Mouse (Mus musculus): ENCODE measurements at regions not wholly inside any gene's neighbourhood (a gene's known extent, or its start where the extent isn't known, plus 50 kb on each side); places are given as distances from the start of the nearest gene placed in this dataset.

DNA sequence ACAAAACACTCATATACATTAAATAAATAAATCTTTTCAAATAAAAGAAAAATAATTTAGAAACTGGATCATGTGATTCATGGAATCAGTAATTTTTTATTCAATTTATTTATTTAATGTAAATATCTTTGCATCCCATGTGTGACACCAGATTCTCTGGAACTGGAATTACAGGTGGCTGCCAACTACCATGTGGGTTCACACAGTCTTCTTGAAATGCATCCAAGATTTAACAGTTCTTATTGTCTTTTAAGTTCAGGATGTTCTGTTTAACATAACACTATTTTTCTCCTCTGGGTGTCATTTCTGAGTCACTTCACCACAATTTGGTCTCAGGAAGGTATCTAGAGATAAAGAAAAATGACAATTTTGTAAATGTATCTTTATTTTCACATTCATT is 1502.0 kb downstream of the Brinp3 start:
- H3K4me3 ChIP-seq: no peak overlapping the region
- DNase-seq (ENCODE audit: extremely low spot score in 1 of 2, low spot score in 2 of 2): no peak
- intact Hi-C loops (cut with DNase I): no loop called here
- TF ChIP-seq CTCF (IDR thresholded peaks at IDR 0.05): no peak
- no peak overlapping the region for H3K27ac ChIP-seq

DNA sequence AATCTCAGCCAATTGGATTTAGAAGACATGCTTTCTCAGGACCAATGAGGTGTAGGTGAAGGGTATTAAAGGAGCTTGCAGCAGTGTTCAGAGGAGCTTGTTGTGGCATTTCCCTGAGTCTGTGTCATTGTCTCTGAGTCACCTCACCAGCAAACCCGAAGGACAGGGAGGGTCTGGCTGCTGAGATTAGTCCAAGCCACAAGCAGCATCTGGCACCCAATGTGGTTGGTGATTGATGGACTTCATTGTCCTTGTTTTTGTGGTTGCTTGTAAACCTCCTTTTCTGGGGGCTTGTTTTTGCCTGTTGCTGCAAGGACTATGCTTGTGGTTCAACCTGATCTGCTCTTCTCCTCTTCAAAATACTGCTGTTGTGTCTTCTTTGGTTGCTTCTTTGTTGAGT is 1539.3 kb downstream of the Brinp3 start:
- H3K4me3 ChIP-seq: no peak overlapping the region
- intact Hi-C loops (cut with DNase I): no loop called here
- no peak for TF ChIP-seq CTCF (IDR thresholded peaks at IDR 0.05)
- no peak overlapping the region for H3K27ac ChIP-seq
- no peak for DNase-seq (ENCODE audit: extremely low spot score in 1 of 2, low spot score in 2 of 2)

- TF ChIP-seq CTCF (IDR thresholded peaks at IDR 0.05): no peak
- no peak overlapping the region for H3K27ac ChIP-seq
- intact Hi-C loops (cut with DNase I): loop anchor here (5.0 kb wide), 1 partner anchor 655 kb away; no protein-coding TSS in a partner anchor
- DNase-seq (ENCODE audit: extremely low spot score in 1 of 2, low spot score in 2 of 2): no peak
- H3K4me3 ChIP-seq: no peak overlapping the region
These were observed 1557.3 kb downstream of the Brinp3 start for GRCm38 (mm10) chr1:148051876-148052275.

All from left cerebral cortex, adult 2 months (tissue).